Mouse (Mus musculus): ENCODE data around the gene Sstr3.

DNA sequence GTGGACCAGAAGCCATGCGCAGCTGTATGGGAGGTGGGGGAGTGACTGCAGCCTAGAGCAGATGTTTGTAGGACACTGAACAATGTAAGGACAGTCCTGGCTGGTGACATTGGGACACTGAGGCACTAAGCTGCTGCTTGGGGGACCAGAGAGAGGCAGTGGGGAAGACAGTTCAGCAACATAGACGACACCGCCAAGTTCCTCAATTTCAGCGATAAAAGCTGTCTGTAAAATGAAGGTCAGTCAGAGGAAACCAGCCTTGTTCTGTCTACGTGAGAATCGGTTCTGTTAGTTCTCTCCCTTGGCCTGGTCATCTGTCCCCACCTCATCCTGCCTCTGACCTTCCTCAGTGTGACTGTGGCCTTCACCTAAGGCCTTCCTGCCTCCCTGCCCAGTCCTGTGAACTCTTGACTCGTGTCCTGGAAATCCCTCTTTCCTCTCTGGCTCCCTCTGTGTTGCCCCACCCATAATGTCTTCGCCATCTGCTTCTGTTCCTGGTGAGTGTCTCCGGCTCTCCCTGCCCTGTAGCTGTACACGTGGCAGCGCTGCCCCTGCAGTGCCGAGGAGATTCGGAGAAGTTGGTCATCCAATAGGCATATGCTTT is 24.3 kb downstream of the Sstr3 start:
- TF ChIP-seq EP300 (IDR thresholded peaks at IDR 0.05; ENCODE audit: insufficient read depth, low read depth, low read length): no peak
- TF ChIP-seq CTCF (IDR thresholded peaks at IDR 0.05; ENCODE audit: low read depth, low read length): no peak
- TF ChIP-seq POLR2A (IDR thresholded peaks at IDR 0.05; ENCODE audit: insufficient read depth, low read length): no peak
